In the genomic region with DNA sequence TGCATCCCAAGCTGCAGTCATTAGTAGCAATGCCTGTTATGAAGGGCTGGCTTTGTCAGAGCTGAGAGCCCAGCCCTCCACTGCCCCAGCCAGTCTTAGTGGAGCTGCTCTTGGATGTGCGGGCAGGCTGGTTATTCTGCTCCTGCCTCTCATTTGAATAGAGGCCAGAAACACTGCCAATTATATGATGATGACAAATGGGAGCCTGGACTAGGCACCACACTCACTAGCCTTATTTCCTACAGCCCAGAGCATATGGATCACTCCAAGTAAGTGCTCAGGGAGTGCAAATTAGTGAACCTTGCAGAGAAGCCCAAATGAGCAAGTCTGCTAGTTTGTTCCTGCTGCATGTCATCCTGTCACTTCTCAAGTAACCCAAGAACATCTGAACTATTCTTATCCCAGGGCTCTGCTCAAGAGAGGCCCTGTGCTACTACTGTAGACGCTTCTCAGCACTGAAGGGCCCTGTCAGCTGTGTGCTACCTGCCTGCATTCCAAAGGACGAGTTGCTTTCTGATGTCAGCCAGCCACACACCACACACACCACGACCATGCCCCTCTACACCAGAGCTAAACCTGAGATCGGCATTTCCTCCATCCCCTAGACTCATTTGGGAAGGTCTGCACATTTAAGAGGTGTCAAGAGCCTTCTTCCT, we compare ENCODE assay signal across 10 mouse cellular contexts.
A peak's percentile ranks its signal among the peaks of the same experiment; 100 is the strongest.
DNase-seq lines count a peak whose midpoint lies in the region; ATAC-seq and TF ChIP-seq lines count a peak whose summit lies in the region.
"Had no signal": no experiment of that assay in that cellular context is flagged by ENCODE, and none has a peak within 500 bp of the region (broad histone marks: within the 10 kb centered on the region; RNA-seq: fewer than 3 reads in every experiment).

No protein-coding gene starts in this region.

- no peaks in the 10 kb centered on the region for H3K36me3 ChIP-seq in kidney, embryonic 16.5 days (ENCODE audit: insufficient read depth, low read length)
- no peaks in the 10 kb centered on the region for H3K36me3 ChIP-seq in kidney, adult 2 months (ENCODE audit: control insufficient read depth, insufficient read depth, low read length)
- no peaks in the 10 kb centered on the region for H3K36me3 ChIP-seq in forebrain, embryonic 14.5 days (ENCODE audit: control insufficient read depth, insufficient read depth, low read length)
- H3K36me3 ChIP-seq in midbrain, embryonic 14.5 days (ENCODE audit: control insufficient read depth, insufficient read depth, low read length) = no peaks in the 10 kb centered on the region
- no peaks in the 10 kb centered on the region for H3K36me3 ChIP-seq in lung, postnatal 0 days (ENCODE audit: insufficient read depth, low read length)
- H3K36me3 ChIP-seq: G1E had no signal

- H3K9me3 ChIP-seq in kidney, embryonic 16.5 days (ENCODE audit: low read length) = no peaks in the 10 kb centered on the region
- no peaks in the 10 kb centered on the region for H3K9me3 ChIP-seq in forebrain, embryonic 14.5 days (replicated peaks; ENCODE audit: control insufficient read depth, low read length)
- no peaks in the 10 kb centered on the region for H3K9me3 ChIP-seq in midbrain, embryonic 14.5 days (ENCODE audit: control insufficient read depth, low read length)
- H3K9me3 ChIP-seq in lung, postnatal 0 days (ENCODE audit: low read length) = no peaks in the 10 kb centered on the region

- H3K27me3 ChIP-seq in kidney, embryonic 16.5 days (ENCODE audit: insufficient read depth, low read length) = no peaks in the 10 kb centered on the region
- H3K27me3 ChIP-seq in kidney, adult 2 months (replicated peaks; ENCODE audit: control insufficient read depth, insufficient read depth, low read length) = no peaks in the 10 kb centered on the region
- no peaks in the 10 kb centered on the region for H3K27me3 ChIP-seq in forebrain, embryonic 14.5 days (replicated peaks; ENCODE audit: control insufficient read depth, insufficient read depth, low read length)
- no peaks in the 10 kb centered on the region for H3K27me3 ChIP-seq in midbrain, embryonic 14.5 days (ENCODE audit: control insufficient read depth, insufficient read depth, low read length)
- no peaks in the 10 kb centered on the region for H3K27me3 ChIP-seq in lung, postnatal 0 days (replicated peaks; ENCODE audit: insufficient read depth, low read length)

- ATAC-seq in kidney, embryonic 16.5 days (ENCODE audit: low FRiP score, low TSS enrichment) = peak; percentile 70
- ATAC-seq in forebrain, embryonic 14.5 days = peak; percentile 89
- ATAC-seq in midbrain, embryonic 14.5 days (ENCODE audit: low FRiP score, low TSS enrichment) = peak; percentile 40; the same call in 1 of the 2 replicates
- ATAC-seq in lung, postnatal 0 days = no peak

- peaks cover 4% of the 10 kb centered on the region; the same call in 1 of the 2 replicates for H3K4me1 ChIP-seq in kidney, embryonic 16.5 days (ENCODE audit: insufficient read depth, low read length)
- no peaks in the 10 kb centered on the region for H3K4me1 ChIP-seq in kidney, adult 2 months (ENCODE audit: control insufficient read depth, insufficient read depth, low read length)
- peaks cover 7% of the 10 kb centered on the region; the same call in 1 of the 2 replicates for H3K4me1 ChIP-seq in forebrain, embryonic 14.5 days (ENCODE audit: control insufficient read depth, insufficient read depth, low read length)
- H3K4me1 ChIP-seq in midbrain, embryonic 14.5 days (ENCODE audit: control insufficient read depth, insufficient read depth, low read length) = 0 out of 2 replicates have a peak, but pooled peaks cover 5% of the 10 kb centered on the region
- no peaks in the 10 kb centered on the region for H3K4me1 ChIP-seq in lung, postnatal 0 days (ENCODE audit: insufficient read depth, low read depth, low read length)

- no peak for TF ChIP-seq POLR2A in kidney, adult 2 months (IDR thresholded peaks at IDR 0.05; ENCODE audit: low read depth, low read length)

- WGBS in kidney, embryonic 16.5 days = 39% methylated on average over 5 of the region's 5 CpGs
- 38% methylated on average over 5 of the region's 5 CpGs for WGBS in kidney, adult 2 months
- 42% methylated on average over 5 of the region's 5 CpGs for WGBS in forebrain, embryonic 14.5 days
- 45% methylated on average over 5 of the region's 5 CpGs for WGBS in midbrain, embryonic 14.5 days
- WGBS in lung, postnatal 0 days = 43% methylated on average over 5 of the region's 5 CpGs

- no peak overlapping the region for H3K27ac ChIP-seq in kidney, embryonic 16.5 days (ENCODE audit: low read length)
- no peak overlapping the region for H3K27ac ChIP-seq in kidney, adult 2 months (ENCODE audit: insufficient read depth, low read depth, low read length)
- H3K27ac ChIP-seq in forebrain, embryonic 14.5 days (ENCODE audit: low read depth, low read length) = peak overlapping the region; percentile 55; the same call in 1 of the 2 replicates
- H3K27ac ChIP-seq in midbrain, embryonic 14.5 days (replicated peaks; ENCODE audit: low read depth, low read length) = peak overlapping the region; percentile 55
- no peak overlapping the region for H3K27ac ChIP-seq in lung, postnatal 0 days (ENCODE audit: low read length)
- H3K27ac ChIP-seq: gastrocnemius, adult 2 months had no signal

- no peak overlapping the region for H3K4me2 ChIP-seq in kidney, embryonic 16.5 days (replicated peaks; ENCODE audit: low read depth, low read length)
- H3K4me2 ChIP-seq in forebrain, embryonic 14.5 days (ENCODE audit: low read length) = no peak overlapping the region
- H3K4me2 ChIP-seq in midbrain, embryonic 14.5 days (ENCODE audit: low read length) = no peak overlapping the region
- no peak overlapping the region for H3K4me2 ChIP-seq in lung, postnatal 0 days (replicated peaks; ENCODE audit: low read depth, low read length)

- TF ChIP-seq EP300 in lung, postnatal 0 days (IDR thresholded peaks at IDR 0.05) = no peak

- no peak overlapping the region for H3K9ac ChIP-seq in kidney, embryonic 16.5 days (replicated peaks; ENCODE audit: low read length)
- no peak overlapping the region for H3K9ac ChIP-seq in forebrain, embryonic 14.5 days (ENCODE audit: low read length)
- H3K9ac ChIP-seq in midbrain, embryonic 14.5 days (replicated peaks; ENCODE audit: low read length) = no peak overlapping the region
- H3K9ac ChIP-seq in lung, postnatal 0 days (replicated peaks; ENCODE audit: low read depth) = no peak overlapping the region

- no peak for TF ChIP-seq CTCF in kidney, adult 2 months (conservative IDR thresholded peaks at IDR 0.05; ENCODE audit: insufficient read depth, insufficient read length, low read depth, low read length)
- TF ChIP-seq CTCF in lung, postnatal 0 days (IDR thresholded peaks at IDR 0.05) = no peak

- no peak overlapping the region for H3K4me3 ChIP-seq in kidney, embryonic 16.5 days (ENCODE audit: low read length)
- H3K4me3 ChIP-seq in kidney, adult 2 months (ENCODE audit: insufficient read depth, low read depth, low read length) = no peak overlapping the region
- H3K4me3 ChIP-seq in forebrain, embryonic 14.5 days (ENCODE audit: low read depth, low read length) = no peak overlapping the region
- no peak overlapping the region for H3K4me3 ChIP-seq in midbrain, embryonic 14.5 days (replicated peaks; ENCODE audit: low read depth, low read length)
- no peak overlapping the region for H3K4me3 ChIP-seq in lung, postnatal 0 days (ENCODE audit: low read depth, low read length)
- H3K4me3 ChIP-seq: gastrocnemius, adult 2 months had no signal

- no peak for DNase-seq in kidney, adult 2 months
- DNase-seq in cerebellum, adult 8-10 months = peak; percentile 66
- peak; percentile 67 for DNase-seq in forebrain, embryonic 14.5 days (ENCODE audit: low spot score)
- peak; percentile 38 for DNase-seq in midbrain, embryonic 14.5 days
- DNase-seq in lung, postnatal 0 days (ENCODE audit: low spot score) = no peak
- DNase-seq in urinary bladder, adult 18-20 months (ENCODE audit: low spot score in 2 of 2) = no peak
- no peak for DNase-seq in ovary, adult 18-20 months (ENCODE audit: low spot score)
- DNase-seq: gastrocnemius, adult 2 months had no signal

Comparison
In these comparisons a context has a peak if more than half of its experiments do, and no peak if none do; other contexts are left out.
1. H3K27ac ChIP-seq: peak in forebrain, embryonic 14.5 days (single experiment) and midbrain, embryonic 14.5 days (single experiment); none in kidney, embryonic 16.5 days (single experiment), kidney, adult 2 months (single experiment) and lung, postnatal 0 days (single experiment).
2. DNase-seq: peak in cerebellum, adult 8-10 months (single experiment), forebrain, embryonic 14.5 days (single experiment) and midbrain, embryonic 14.5 days (single experiment); none in kidney, adult 2 months (single experiment), lung, postnatal 0 days (single experiment), urinary bladder, adult 18-20 months (0 of 2) and ovary, adult 18-20 months (single experiment).